Mouse (Mus musculus) stomach, postnatal 0 days (tissue): Measurements from ENCODE around the gene Prkcg. TPM values are rescaled to one million over a fixed set of nuclear protein-coding genes. Genes with fewer than 3 reads are reported as not detected.
A peak's percentile ranks its signal among the peaks of the same experiment; 100 is the strongest.

ENCODE experiments used
- ATAC-seq: fragments of 200-750 bp; cut with Nextera tagmentation; 2 replicates; pipeline ENCODE4 v1.8.0; 2017; ENCODE audit not compliant: low FRiP score, low TSS enrichment
- DNase-seq: peaks from one replicate; pipeline ENCODE4 v3.0.0-alpha.2; 2016; ENCODE audit warnings: low spot score
- H3K27ac ChIP-seq: fragments of 300-500 bp; sonication (generic); replicated peaks from 2 replicates; pipeline ENCODE4 v1.5.1; 2014; ENCODE audit warnings: mild to moderate bottlenecking, control low read depth
- H3K27me3 ChIP-seq: fragments of 300-500 bp; sonication (generic); 2 replicates; pipeline ENCODE4 v1.6.1; 2014; ENCODE audit warnings: low read length; ENCODE audit not compliant: control insufficient read depth, insufficient read depth
- H3K36me3 ChIP-seq: fragments of 300-500 bp; sonication (generic); 2 replicates; pipeline ENCODE4 v1.6.1; 2014; ENCODE audit warnings: low read length, mixed read lengths; ENCODE audit not compliant: control insufficient read depth, insufficient read depth
- H3K4me1 ChIP-seq: fragments of 300-500 bp; sonication (generic); replicated peaks from 2 replicates; pipeline ENCODE4 v1.6.1; 2014; ENCODE audit warnings: antibody characterized with exemption; ENCODE audit not compliant: control insufficient read depth, insufficient read depth
- H3K4me2 ChIP-seq: fragments of 300-500 bp; sonication (generic); replicated peaks from 2 replicates; pipeline ENCODE4 v1.6.1; 2014; ENCODE audit warnings: low read depth, mild to moderate bottlenecking, control low read depth, moderate library complexity
- H3K4me3 ChIP-seq: fragments of 300-500 bp; sonication (generic); 2 replicates; pipeline ENCODE4 v1.5.1; 2014; ENCODE audit warnings: low read depth, low read length, control low read depth
- H3K9ac ChIP-seq: fragments of 300-500 bp; sonication (generic); 2 replicates; pipeline ENCODE4 v1.6.1; 2014; ENCODE audit warnings: mild to moderate bottlenecking, low read length, control low read depth, mixed read lengths
- H3K9me3 ChIP-seq: fragments of 300-500 bp; sonication (generic); 2 replicates; pipeline ENCODE4 v1.6.1; 2016; ENCODE audit warnings: low read length; ENCODE audit not compliant: control insufficient read depth
- CTCF ChIP-seq: IDR thresholded peaks from 2 replicates; pipeline ENCODE4 v1.5.1; 2016; ENCODE audit warnings: antibody characterized with exemption, low read depth, mild to moderate bottlenecking, moderate library complexity
- EP300 ChIP-seq: optimal IDR thresholded peaks from 2 replicates; pipeline ENCODE3; 2016; ENCODE audit warnings: antibody characterized with exemption
- WGBS: fragments of 180-500 bp; shearing (Covaris S2); extraction: QIAGEN DNeasy Blood & Tissue Kit; methylation state at CpG from one replicate; pipeline ENCODE4 v1.1.7; 2014; 5-methylcytosine and 5-hydroxymethylcytosine counted together
- polyA plus RNA-seq: library from polyadenylated mRNA; unstranded; fragments of >200 nt; fragmentation: Nextera tagmentation; extraction: Ambion mirVana; gene quantifications from 2 replicates; pipeline ENCODE4 v1.2.1, GENCODE M21; 2015

Gene Prkcg
- polyA plus RNA-seq, 1 experiment from 2014 or later = 0.24 TPM

- Histone ChIP-seq H3K4me3 (peak overlapping the region; percentile 51), H3K27me3 (no peaks in the 10 kb centered on the region), H3K27ac (peak overlapping the region; percentile 70; the same call in 1 of the 2 replicates), H3K9ac (peak overlapping the region; percentile 67), H3K4me1 (no peaks in the 10 kb centered on the region), H3K36me3 (no peaks in the 10 kb centered on the region), H3K4me2 (peak overlapping the region; percentile 56), H3K9me3 (no peaks in the 10 kb centered on the region)
- no peak for DNase-seq
- ATAC-seq = no peak
- TF ChIP-seq EP300 (no peak), CTCF (no peak)
- WGBS = 20% methylated on average over 5 of the region's 5 CpGs
These were observed 44.6 kb downstream of the Prkcg start for GRCm38 (mm10) chr7:3333542-3333941.

DNA sequence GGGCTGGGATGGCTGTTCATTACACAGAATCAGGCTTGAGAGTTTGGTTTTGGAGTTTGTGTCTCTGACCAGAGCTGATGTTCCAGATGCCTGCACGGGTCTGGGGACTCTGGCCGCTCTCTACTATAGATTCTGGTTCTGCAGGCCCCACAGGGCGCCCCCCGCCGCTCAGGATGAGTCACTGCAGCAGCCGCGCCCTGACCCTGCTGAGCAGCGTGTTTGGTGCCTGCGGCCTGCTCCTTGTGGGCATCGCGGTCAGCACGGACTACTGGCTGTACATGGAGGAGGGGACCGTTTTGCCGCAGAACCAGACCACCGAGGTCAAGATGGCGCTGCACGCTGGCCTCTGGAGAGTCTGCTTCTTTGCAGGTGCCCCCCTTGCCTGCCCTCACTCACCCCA lies 47.4 kb downstream of the Prkcg start:
- TF ChIP-seq CTCF (no peak), EP300 (no peak)
- Histone ChIP-seq H3K27ac (no peak overlapping the region), H3K4me2 (no peak overlapping the region), H3K9ac (no peak overlapping the region), H3K36me3 (no peaks in the 10 kb centered on the region), H3K9me3 (no peaks in the 10 kb centered on the region), H3K4me1 (no peaks in the 10 kb centered on the region), H3K4me3 (no peak overlapping the region), H3K27me3 (no peaks in the 10 kb centered on the region)
- WGBS = 76% methylated on average over 17 of the region's 17 CpGs
- ATAC-seq (no peak), DNase-seq (no peak)

- 73% methylated on average over 11 of the region's 11 CpGs for WGBS
These were observed 49.4 kb downstream of the Prkcg start for GRCm38 (mm10) chr7:3338286-3338935.

DNA sequence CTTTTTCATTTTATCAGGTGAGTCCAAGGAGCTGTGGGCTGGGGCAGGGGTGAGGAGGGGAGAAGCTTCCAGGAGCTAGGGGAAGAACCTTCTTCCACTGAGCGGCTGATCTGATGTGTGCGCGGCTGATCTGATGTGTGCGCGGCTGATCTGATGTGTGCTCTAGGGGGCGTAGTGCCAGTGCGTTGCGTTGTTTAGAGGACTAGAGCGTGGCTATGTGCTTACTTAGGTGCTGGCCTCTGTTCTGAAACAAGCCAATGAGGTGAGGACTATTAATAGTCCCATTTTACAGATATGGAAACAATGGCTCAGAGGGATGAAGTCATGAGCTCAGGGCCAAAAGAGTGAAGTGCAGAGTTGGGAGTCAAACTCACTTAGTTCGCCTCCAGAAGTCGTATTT lies 50.0 kb downstream of the Prkcg start:
- H3K36me3 ChIP-seq = no peaks in the 10 kb centered on the region
- H3K4me2 ChIP-seq = no peak overlapping the region
- no peaks in the 10 kb centered on the region for H3K9me3 ChIP-seq
- TF ChIP-seq CTCF (no peak), EP300 (no peak)
- DNase-seq = no peak
- H3K9ac ChIP-seq = no peak overlapping the region
- H3K4me1 ChIP-seq = no peaks in the 10 kb centered on the region
- H3K4me3 ChIP-seq = no peak overlapping the region
- H3K27ac ChIP-seq = no peak overlapping the region
- no peak for ATAC-seq
- no peaks in the 10 kb centered on the region for H3K27me3 ChIP-seq
- WGBS = 91% methylated on average over 11 of the region's 11 CpGs

More at GRCm38 (mm10) chr7:3338286-3338935, 49.4 kb downstream of the Prkcg start:
- H3K27ac ChIP-seq = no peak overlapping the region
- no peaks in the 10 kb centered on the region for H3K4me1 ChIP-seq
- H3K9me3 ChIP-seq = no peaks in the 10 kb centered on the region
- H3K27me3 ChIP-seq = no peaks in the 10 kb centered on the region
- H3K9ac ChIP-seq = no peak overlapping the region
- ATAC-seq (no peak), DNase-seq (no peak)
- no peaks in the 10 kb centered on the region for H3K36me3 ChIP-seq
- no peak for TF ChIP-seq CTCF
- TF ChIP-seq EP300 = no peak
- H3K4me3 ChIP-seq = no peak overlapping the region
- no peak overlapping the region for H3K4me2 ChIP-seq

DNA sequence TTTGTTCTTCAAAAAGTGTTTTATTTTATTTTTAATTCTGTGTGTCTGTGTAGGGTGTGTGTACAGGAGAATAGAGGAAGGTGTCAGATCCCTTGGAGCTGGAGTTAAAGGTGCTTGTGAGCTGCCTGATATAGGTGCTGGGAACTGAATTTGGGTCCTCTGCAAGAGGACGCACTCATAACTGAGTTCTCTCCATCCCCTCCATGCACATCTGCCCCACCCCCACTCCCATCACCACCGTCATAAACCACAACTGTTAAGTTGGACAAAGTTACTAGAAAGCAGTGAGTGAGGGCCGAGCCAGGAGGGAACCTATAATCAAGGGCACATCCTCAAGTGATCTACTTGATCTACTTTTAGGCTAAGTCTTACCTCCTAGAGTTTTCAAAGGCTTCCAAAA lies 54.9 kb downstream of the Prkcg start:
- Histone ChIP-seq H3K9me3 (no peaks in the 10 kb centered on the region), H3K9ac (no peak overlapping the region), H3K4me3 (no peak overlapping the region), H3K36me3 (no peaks in the 10 kb centered on the region), H3K4me2 (no peak overlapping the region), H3K27ac (no peak overlapping the region), H3K4me1 (no peaks in the 10 kb centered on the region), H3K27me3 (no peaks in the 10 kb centered on the region)
- 96% methylated on average over 3 of the region's 3 CpGs for WGBS
- TF ChIP-seq CTCF (no peak), EP300 (no peak)
- ATAC-seq = no peak
- DNase-seq = no peak

DNA sequence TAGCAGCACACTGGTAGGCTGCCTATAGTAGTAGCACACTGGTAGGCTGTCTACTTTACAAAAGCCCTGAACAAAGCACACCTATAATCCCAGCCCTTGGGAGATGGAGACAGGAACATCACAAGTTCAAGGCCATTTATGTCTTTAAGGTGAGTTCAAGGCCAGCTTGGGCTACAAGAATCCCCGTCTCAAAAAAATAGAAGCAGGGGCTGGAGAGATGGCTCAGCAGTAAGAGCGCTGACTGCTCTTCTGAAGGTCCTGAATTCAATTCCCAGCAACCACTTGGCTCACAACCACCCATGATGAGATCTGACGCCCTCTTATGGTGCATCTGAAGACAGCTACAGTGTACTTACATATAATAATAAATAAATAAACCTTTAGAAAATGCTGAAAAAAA lies 56.3 kb downstream of the Prkcg start:
- 92% methylated on average over 3 of the region's 3 CpGs for WGBS
- ATAC-seq = no peak
- Histone ChIP-seq H3K4me1 (no peaks in the 10 kb centered on the region), H3K4me2 (no peak overlapping the region), H3K27me3 (no peaks in the 10 kb centered on the region), H3K27ac (no peak overlapping the region), H3K9ac (no peak overlapping the region), H3K4me3 (no peak overlapping the region), H3K36me3 (no peaks in the 10 kb centered on the region), H3K9me3 (no peaks in the 10 kb centered on the region)
- no peak for DNase-seq
- TF ChIP-seq EP300 (no peak), CTCF (no peak)
